Comparison of ENCODE assay signal across 26 mouse cellular contexts in genomic region chrX:13413135-13413534, GRCm38 (mm10). TPM values are rescaled to one million over a fixed set of nuclear protein-coding genes. Genes with fewer than 3 reads are reported as not detected.
DNase-seq lines count a peak whose midpoint lies in the region; ATAC-seq and TF ChIP-seq lines count a peak whose summit lies in the region.
"Had no signal": no experiment of that assay in that cellular context is flagged by ENCODE, and none has a peak within 500 bp of the region (broad histone marks: within the 10 kb centered on the region; RNA-seq: fewer than 3 reads in every experiment).

No protein-coding gene starts in this region.

- no peak overlapping the region for H3K27ac ChIP-seq in intestine, postnatal 0 days (ENCODE audit: low read depth, low read length)
- H3K27ac ChIP-seq in stomach, postnatal 0 days (replicated peaks) = no peak overlapping the region
- no peak overlapping the region for H3K27ac ChIP-seq in hindbrain, embryonic 10.5 days
- no peak overlapping the region for H3K27ac ChIP-seq in kidney, adult 2 months (ENCODE audit: insufficient read depth, low read depth, low read length)
- H3K27ac ChIP-seq: embryonic facial prominence, embryonic 10.5 days; heart, adult 2 months; heart, embryonic 13.5 days; hindbrain, embryonic 12.5 days; limb, embryonic 13.5 days; liver, embryonic 12.5 days; midbrain, embryonic 12.5 days had no signal

- TF ChIP-seq CTCF in intestine, postnatal 0 days (IDR thresholded peaks at IDR 0.05; ENCODE audit: low read depth) = no peak
- TF ChIP-seq CTCF in stomach, postnatal 0 days (IDR thresholded peaks at IDR 0.05; ENCODE audit: low read depth) = no peak
- TF ChIP-seq CTCF in kidney, adult 2 months (conservative IDR thresholded peaks at IDR 0.05; ENCODE audit: insufficient read depth, insufficient read length, low read depth, low read length) = no peak

- H3K36me3 ChIP-seq in intestine, postnatal 0 days (ENCODE audit: control insufficient read depth, insufficient read depth) = no peaks in the 10 kb centered on the region
- H3K36me3 ChIP-seq in stomach, postnatal 0 days (ENCODE audit: control insufficient read depth, insufficient read depth, low read length) = no peaks in the 10 kb centered on the region
- no peaks in the 10 kb centered on the region for H3K36me3 ChIP-seq in hindbrain, embryonic 10.5 days
- H3K36me3 ChIP-seq in kidney, adult 2 months (ENCODE audit: control insufficient read depth, insufficient read depth, low read length) = no peaks in the 10 kb centered on the region
- H3K36me3 ChIP-seq: embryonic facial prominence, embryonic 10.5 days; heart, embryonic 13.5 days; hindbrain, embryonic 12.5 days; limb, embryonic 13.5 days; liver, embryonic 12.5 days; midbrain, embryonic 12.5 days had no signal

- no peaks in the 10 kb centered on the region for H3K4me1 ChIP-seq in intestine, postnatal 0 days (replicated peaks; ENCODE audit: control insufficient read depth, insufficient read depth, low read length)
- H3K4me1 ChIP-seq in stomach, postnatal 0 days (replicated peaks; ENCODE audit: control insufficient read depth, insufficient read depth) = no peaks in the 10 kb centered on the region
- H3K4me1 ChIP-seq in hindbrain, embryonic 10.5 days (replicated peaks) = no peaks in the 10 kb centered on the region
- H3K4me1 ChIP-seq in kidney, adult 2 months (ENCODE audit: control insufficient read depth, insufficient read depth, low read length) = no peaks in the 10 kb centered on the region
- H3K4me1 ChIP-seq: embryonic facial prominence, embryonic 10.5 days; heart, embryonic 13.5 days; hindbrain, embryonic 12.5 days; limb, embryonic 13.5 days; liver, embryonic 12.5 days; midbrain, embryonic 12.5 days had no signal

- no peak overlapping the region for H3K4me3 ChIP-seq in intestine, postnatal 0 days (ENCODE audit: low read depth, low read length)
- H3K4me3 ChIP-seq in stomach, postnatal 0 days (ENCODE audit: low read depth, low read length) = no peak overlapping the region
- no peak overlapping the region for H3K4me3 ChIP-seq in hindbrain, embryonic 10.5 days
- no peak overlapping the region for H3K4me3 ChIP-seq in kidney, adult 2 months (ENCODE audit: insufficient read depth, low read depth, low read length)
- H3K4me3 ChIP-seq: embryonic facial prominence, embryonic 10.5 days; heart, adult 2 months; heart, embryonic 13.5 days; hindbrain, embryonic 12.5 days; limb, embryonic 13.5 days; liver, embryonic 12.5 days; midbrain, embryonic 12.5 days had no signal

- H3K9ac ChIP-seq in intestine, postnatal 0 days (ENCODE audit: low read depth, low read length) = no peak overlapping the region
- H3K9ac ChIP-seq in stomach, postnatal 0 days (ENCODE audit: low read length) = no peak overlapping the region
- H3K9ac ChIP-seq: heart, embryonic 13.5 days; hindbrain, embryonic 12.5 days; limb, embryonic 13.5 days; liver, embryonic 12.5 days; midbrain, embryonic 12.5 days had no signal

- no peak overlapping the region for H3K4me2 ChIP-seq in intestine, postnatal 0 days (replicated peaks; ENCODE audit: low read depth)
- H3K4me2 ChIP-seq in stomach, postnatal 0 days (replicated peaks; ENCODE audit: low read depth) = no peak overlapping the region
- H3K4me2 ChIP-seq: heart, embryonic 13.5 days; hindbrain, embryonic 12.5 days; limb, embryonic 13.5 days; liver, embryonic 12.5 days; midbrain, embryonic 12.5 days had no signal

- no peaks in the 10 kb centered on the region for H3K9me3 ChIP-seq in intestine, postnatal 0 days (ENCODE audit: control insufficient read depth)
- no peaks in the 10 kb centered on the region for H3K9me3 ChIP-seq in stomach, postnatal 0 days (ENCODE audit: control insufficient read depth, low read length)
- no peaks in the 10 kb centered on the region for H3K9me3 ChIP-seq in hindbrain, embryonic 10.5 days
- H3K9me3 ChIP-seq: embryonic facial prominence, embryonic 10.5 days; heart, embryonic 13.5 days; hindbrain, embryonic 12.5 days; limb, embryonic 13.5 days; liver, embryonic 12.5 days; midbrain, embryonic 12.5 days had no signal

- TF ChIP-seq POLR2A in kidney, adult 2 months (IDR thresholded peaks at IDR 0.05; ENCODE audit: low read depth, low read length) = no peak

- peak; percentile 86 for ATAC-seq in intestine, postnatal 0 days
- ATAC-seq in stomach, postnatal 0 days (ENCODE audit: low FRiP score, low TSS enrichment) = peak; percentile 92
- ATAC-seq: liver, embryonic 12.5 days had no signal

- TF ChIP-seq EP300 in stomach, postnatal 0 days (optimal IDR thresholded peaks at IDR 0.05) = no peak

- 32% methylated on average over 3 of the region's 3 CpGs for WGBS in intestine, postnatal 0 days
- WGBS in stomach, postnatal 0 days = 34% methylated on average over 3 of the region's 3 CpGs
- 73% methylated on average over 3 of the region's 3 CpGs for WGBS in hindbrain, embryonic 10.5 days
- 60% methylated on average over 3 of the region's 3 CpGs for WGBS in kidney, adult 2 months

- peak; percentile 27 to 74 for DNase-seq in adrenal gland, adult (ENCODE audit: inconsistent age in 2 of 2, low spot score in 1 of 2)
- no peak for DNase-seq in adrenal gland, postnatal 25 days
- DNase-seq in retina, postnatal 1 day = peak; percentile 30
- no peak for DNase-seq in retina, embryonic 14.5 days (ENCODE audit: low spot score)
- peak; percentile 17 for DNase-seq in stomach, postnatal 0 days (ENCODE audit: low spot score)
- DNase-seq in hindbrain, embryonic 10.5 days (ENCODE audit: low spot score) = no peak
- DNase-seq in kidney, adult 2 months = no peak
- DNase-seq: cerebellum, adult 11-12 months; cerebellum, postnatal 10 days; gastrocnemius, postnatal 36 days; heart, adult 2 months; heart, postnatal 14 days; kidney, postnatal 25 days; lung, adult 2 months; lung, postnatal 14 days; right cerebral cortex, postnatal 25 days; thymus, postnatal 25 days had no signal

- no peaks in the 10 kb centered on the region; the same call in 1 of the 2 replicates for H3K27me3 ChIP-seq in intestine, postnatal 0 days (replicated peaks; ENCODE audit: control insufficient read depth, insufficient read depth, low read length)
- no peaks in the 10 kb centered on the region for H3K27me3 ChIP-seq in stomach, postnatal 0 days (ENCODE audit: control insufficient read depth, insufficient read depth, low read length)
- peaks cover 79% of the 10 kb centered on the region for H3K27me3 ChIP-seq in hindbrain, embryonic 10.5 days (ENCODE audit: insufficient read depth, poor library complexity, severe bottlenecking)
- H3K27me3 ChIP-seq in kidney, adult 2 months (replicated peaks; ENCODE audit: control insufficient read depth, insufficient read depth, low read length) = no peaks in the 10 kb centered on the region
- H3K27me3 ChIP-seq: liver, embryonic 12.5 days had no signal

RNA-seq across cellular contexts. Expression of gene Nyx, which starts 52.8 kb away (rescaled TPM):
- 0.24 and 0.33 TPM in 2 replicates for total RNA-seq in adrenal gland, postnatal 25 days (2021)
- polyA plus RNA-seq in intestine, postnatal 0 days (2015; fragmentation: Nextera tagmentation; extraction: Ambion mirVana) = 0.09 and 0.12 TPM in 2 replicates
- 0.04 and 0.08 TPM in 2 replicates for polyA plus RNA-seq in stomach, postnatal 0 days (2015; fragmentation: Nextera tagmentation; extraction: Ambion mirVana)
- 0.09 and 0.12 TPM in 2 replicates for polyA plus RNA-seq in hindbrain, embryonic 10.5 days (2016; fragmentation: Nextera tagmentation; extraction: Ambion mirVana)
- polyA plus RNA-seq in kidney, adult 2 months (2012; rRNA removed) = 0.06 and 0.11 TPM in 2 replicates
- total RNA-seq: gastrocnemius, postnatal 36 days; megakaryocyte progenitor cell, adult 5-6 weeks had no signal
- polyA plus RNA-seq: kidney, embryonic 14.5 days; liver, embryonic 12.5 days had no signal

Comparison
In these comparisons a context has a peak if more than half of its experiments do, and no peak if none do; other contexts are left out.
1. DNase-seq: peak in adrenal gland, adult (2 of 2), retina, postnatal 1 day (single experiment) and stomach, postnatal 0 days (single experiment); none in adrenal gland, postnatal 25 days (single experiment), retina, embryonic 14.5 days (single experiment), hindbrain, embryonic 10.5 days (single experiment) and kidney, adult 2 months (single experiment).